ENCODE assay signal across 19 mouse cellular contexts in the genomic region with DNA sequence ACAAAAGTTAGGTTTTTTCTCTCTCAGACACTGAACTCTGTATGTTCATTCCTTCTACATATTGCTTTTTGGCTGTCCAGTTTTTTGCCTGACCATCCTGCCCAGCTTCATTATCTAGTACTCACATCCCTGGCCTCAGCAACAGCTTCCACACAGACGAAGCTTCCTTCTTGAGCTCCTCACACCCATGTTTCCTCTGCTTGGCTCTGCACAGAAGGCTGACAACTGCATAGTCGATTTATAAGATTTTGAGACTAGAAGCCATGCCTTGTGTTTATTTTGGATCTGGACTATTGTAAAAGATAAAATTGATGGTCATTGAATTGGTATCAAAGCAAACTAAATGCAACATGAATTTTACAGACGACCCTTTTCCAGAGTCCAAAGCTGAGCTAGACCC.
"Had no signal": no experiment of that assay in that cellular context is flagged by ENCODE, and none has a peak within 500 bp of the region (broad histone marks: within the 10 kb centered on the region; RNA-seq: fewer than 3 reads in every experiment).

No protein-coding gene starts in this region.

- DNase-seq: lung, adult 18-20 months; lung, embryonic 14.5 days; lung, postnatal 10 days; lung, postnatal 4 days; midbrain, embryonic 14.5 days; retina, postnatal 1 day; right cerebral cortex, adult 18-20 months; right cerebral cortex, postnatal 25 days; right cerebral cortex, postnatal 4 days; spleen, adult 18-20 months; thymus, adult 18-20 months; thymus, postnatal 14 days; thymus, postnatal 36 days had no signal

- H3K27ac ChIP-seq: midbrain, embryonic 10.5 days; midbrain, embryonic 12.5 days; neural tube, embryonic 13.5 days; neural tube, embryonic 15.5 days had no signal

- H3K4me2 ChIP-seq: lung, embryonic 14.5 days; midbrain, embryonic 12.5 days; neural tube, embryonic 13.5 days; neural tube, embryonic 15.5 days had no signal

- H3K4me3 ChIP-seq: midbrain, embryonic 10.5 days; midbrain, embryonic 12.5 days; myocyte; neural tube, embryonic 13.5 days; neural tube, embryonic 15.5 days had no signal

- ATAC-seq: midbrain, embryonic 16.5 days had no signal

- H3K27me3 ChIP-seq: midbrain, embryonic 12.5 days; neural tube, embryonic 13.5 days; neural tube, embryonic 15.5 days had no signal

- H3K9me3 ChIP-seq: midbrain, embryonic 10.5 days; midbrain, embryonic 12.5 days; neural tube, embryonic 13.5 days; neural tube, embryonic 15.5 days had no signal

- H3K9ac ChIP-seq: lung, embryonic 14.5 days; midbrain, embryonic 12.5 days; neural tube, embryonic 13.5 days; neural tube, embryonic 15.5 days had no signal

- H3K36me3 ChIP-seq: midbrain, embryonic 10.5 days; midbrain, embryonic 12.5 days; neural tube, embryonic 13.5 days; neural tube, embryonic 15.5 days had no signal

- H3K4me1 ChIP-seq: midbrain, embryonic 10.5 days; midbrain, embryonic 12.5 days; neural tube, embryonic 13.5 days; neural tube, embryonic 15.5 days had no signal
